Mouse (Mus musculus): Measurements from ENCODE around the gene Cort.

GRCm38 (mm10) chr4:149091364-149091763 is 35.2 kb downstream of the Cort start:
- TF ChIP-seq POLR2A (IDR thresholded peaks at IDR 0.05; ENCODE audit: borderline replicate concordance, control insufficient read depth, low read depth, low read length) (no peak), CTCF (IDR thresholded peaks at IDR 0.05; ENCODE audit: control insufficient read depth, insufficient read depth, low read length) (no peak)

All from bone marrow, adult 2 months (tissue).